Mouse (Mus musculus): ENCODE data around the gene Gm17124.
"Not testable (repeated sequence)": the region's sequence is repeated elsewhere in the genome, so short reads cannot be mapped to it uniquely, and the experiment has no call there.

Gm17124 gene

DNA sequence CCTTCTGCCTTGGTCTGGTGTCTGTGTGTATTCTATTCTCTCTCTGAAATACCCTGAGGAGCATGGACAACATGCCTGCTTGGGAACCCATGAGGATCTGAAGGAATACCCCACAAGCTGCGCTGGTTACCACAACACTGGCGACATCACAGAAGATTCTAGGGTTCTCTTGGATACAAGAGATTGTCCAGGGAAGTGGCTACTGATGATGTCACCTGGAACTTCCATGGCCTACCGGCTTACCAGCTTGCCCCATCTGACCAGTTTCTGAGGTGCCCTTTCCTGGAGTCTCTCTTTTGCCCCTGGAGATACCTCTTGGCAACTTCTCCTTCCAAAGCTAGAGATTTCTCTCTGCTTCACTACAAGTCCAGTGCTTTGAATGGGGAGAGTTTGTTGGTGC, at the start of gene Gm17124:
Gene Gm17124, minus strand, starts transcription at position 101 of the 400 bp plus-strand sequence.
- not testable (repeated sequence) for DNase-seq (ENCODE audit: low spot score in 2 of 2)

DNA sequence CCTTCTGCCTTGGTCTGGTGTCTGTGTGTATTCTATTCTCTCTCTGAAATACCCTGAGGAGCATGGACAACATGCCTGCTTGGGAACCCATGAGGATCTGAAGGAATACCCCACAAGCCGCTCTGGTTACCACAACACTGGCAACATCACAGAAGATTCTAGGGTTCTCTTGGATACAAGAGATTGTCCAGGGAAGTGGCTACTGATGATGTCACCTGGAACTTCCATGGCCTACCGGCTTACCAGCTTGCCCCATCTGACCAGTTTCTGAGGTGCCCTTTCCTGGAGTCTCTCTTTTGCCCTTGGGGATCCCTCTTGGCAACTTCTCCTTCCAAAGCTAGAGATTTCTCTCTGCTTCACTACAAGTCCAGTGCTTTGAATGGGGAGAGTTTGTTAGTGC, 42.1 kb upstream of the Gm17124 start, which contains the start of gene Gm3633:
Gene Gm3633, minus strand, starts transcription at position 101 of the 400 bp plus-strand sequence.
- not testable (repeated sequence) for DNase-seq (ENCODE audit: low spot score in 2 of 2)

Data from spleen, postnatal 36 days (tissue).